Mouse (Mus musculus) heart, postnatal 25 days (tissue): ENCODE measurements around the gene Ttyh3. TPM values are rescaled to one million over a fixed set of nuclear protein-coding genes. Genes with fewer than 3 reads are reported as not detected.

ENCODE experiments used
- DNase-seq: peaks from one replicate; pipeline ENCODE4 v3.0.0; 2022; ENCODE audit warnings: low spot score
- intact Hi-C: fragments of 180-260 bp; cut with DNase I; formaldehyde crosslinking; loops from one replicate; pipeline ENCODE4 v1.15.1; 2025
- total RNA-seq, 2 experiments: library from RNA; stranded (reverse); gene quantifications; 2 replicates each; pipeline ENCODE4 v1.2.3; 2021

The Ttyh3 gene
- total RNA-seq, 2 experiments from 2014 or later: 15.6 to 18.6 TPM

GRCm38 (mm10) chr5:140614141-140614540 lies 34.7 kb downstream of the Ttyh3 start:
- DNase-seq: no peak
- intact Hi-C loops: no loop called here

- no peak for DNase-seq
- intact Hi-C loops: no loop called here
Measured at GRCm38 (mm10) chr5:140612191-140612590, 36.6 kb downstream of the Ttyh3 start.

- DNase-seq: no peak
- intact Hi-C loops: no loop called here
Measured at GRCm38 (mm10) chr5:140611611-140612185, 37.1 kb downstream of the Ttyh3 start.

GRCm38 (mm10) chr5:140611021-140611583 lies 37.7 kb downstream of the Ttyh3 start:
- intact Hi-C loops: no loop called here
- DNase-seq: peak; percentile 81

GRCm38 (mm10) chr5:140610273-140611011 lies 38.4 kb downstream of the Ttyh3 start:
- intact Hi-C loops: no loop called here
- DNase-seq: no peak

GRCm38 (mm10) chr5:140609511-140610272 lies 39.1 kb downstream of the Ttyh3 start:
- DNase-seq: no peak
- intact Hi-C loops: no loop called here

GRCm38 (mm10) chr5:140608634-140609015 lies 40.2 kb downstream of the Ttyh3 start:
- intact Hi-C loops: no loop called here
- DNase-seq: no peak

GRCm38 (mm10) chr5:140607836-140608633 lies 40.8 kb downstream of the Ttyh3 start:
- intact Hi-C loops: no loop called here
- no peak for DNase-seq

- intact Hi-C loops: no loop called here
- peak; percentile 94 for DNase-seq
Measured at GRCm38 (mm10) chr5:140607001-140607835, 41.6 kb downstream of the Ttyh3 start, which contains the start of gene Lfng. Gene Lfng (plus strand): TSS chr5:140607320.

- DNase-seq: no peak
- intact Hi-C loops: no loop called here
Measured at GRCm38 (mm10) chr5:140606386-140606785, 42.4 kb downstream of the Ttyh3 start.

- intact Hi-C loops: no loop called here
- DNase-seq: no peak
Measured at GRCm38 (mm10) chr5:140605228-140605627, 43.6 kb downstream of the Ttyh3 start.

- intact Hi-C loops: no loop called here
Measured at GRCm38 (mm10) chr5:140604386-140604785, 44.4 kb downstream of the Ttyh3 start.

GRCm38 (mm10) chr5:140602540-140602939 lies 46.3 kb downstream of the Ttyh3 start:
- intact Hi-C loops: loop anchor here (2.0 kb wide), 1 partner anchor 26 kb away; no protein-coding TSS in a partner anchor
- no peak for DNase-seq

More at GRCm38 (mm10) chr5:140604386-140604785, 44.4 kb downstream of the Ttyh3 start:
- DNase-seq: no peak

- no peak for DNase-seq
- intact Hi-C loops: loop anchor here (2.0 kb wide), 1 partner anchor 25 kb away; no protein-coding TSS in a partner anchor
Measured at GRCm38 (mm10) chr5:140601712-140602111, 47.1 kb downstream of the Ttyh3 start.

GRCm38 (mm10) chr5:140599939-140600338 lies 48.9 kb downstream of the Ttyh3 start:
- intact Hi-C loops: no loop called here

GRCm38 (mm10) chr5:140597787-140598186 lies 51.0 kb downstream of the Ttyh3 start:
- intact Hi-C loops: no loop called here
- no peak for DNase-seq

More at GRCm38 (mm10) chr5:140599939-140600338, 48.9 kb downstream of the Ttyh3 start:
- no peak for DNase-seq

- intact Hi-C loops: no loop called here
- no peak for DNase-seq
Measured at GRCm38 (mm10) chr5:140596927-140597588, 51.8 kb downstream of the Ttyh3 start.

GRCm38 (mm10) chr5:140596426-140596825 lies 52.4 kb downstream of the Ttyh3 start:
- intact Hi-C loops: no loop called here
- no peak for DNase-seq
